Mouse (Mus musculus): Measurements from ENCODE around the gene H2-Ke6. TPM values are rescaled to one million over a fixed set of nuclear protein-coding genes. Genes with fewer than 3 reads are reported as not detected.
"Not testable (repeated sequence)": the region's sequence is repeated elsewhere in the genome, so short reads cannot be mapped to it uniquely, and the experiment has no call there.

The H2-Ke6 gene
- polyA plus RNA-seq, 1 experiment = 12.4 TPM

GRCm38 (mm10) chr17:34000150-34000537, 27.7 kb downstream of the H2-Ke6 start, which contains the start of gene H2-K1:
Gene H2-K1, minus strand, starts transcription at chr17:34000347.
- peak within 1 kb of the TSS; percentile 92 for H3K4me3 ChIP-seq (replicated peaks)
- H3K36me3 ChIP-seq (replicated peaks; ENCODE audit: low read length) = peaks cover 17% of the 10 kb centered on the region
- TF ChIP-seq GATA1 (IDR thresholded peaks at IDR 0.05; ENCODE audit: borderline replicate concordance, low read length) (no peak), FLI1 (IDR thresholded peaks at IDR 0.05; ENCODE audit: low read length) (no peak)
- H3K27me3 ChIP-seq (replicated peaks) = no peaks in the 10 kb centered on the region
- H3K9me3 ChIP-seq = peaks cover 5% of the 10 kb centered on the region; the same call in 1 of the 2 replicates
- H3K4me1 ChIP-seq = peaks cover 6% of the 10 kb centered on the region; the same call in 1 of the 2 replicates

- Histone ChIP-seq H3K9me3 (peaks cover 5% of the 10 kb centered on the region; the same call in 1 of the 2 replicates), H3K4me3 (replicated peaks) (peak overlapping the region; percentile 92), H3K4me1 (peaks cover 11% of the 10 kb centered on the region), H3K27me3 (replicated peaks) (no peaks in the 10 kb centered on the region), H3K36me3 (replicated peaks; ENCODE audit: low read length) (peaks cover 17% of the 10 kb centered on the region)
- no peak for TF ChIP-seq FLI1 (IDR thresholded peaks at IDR 0.05; ENCODE audit: low read length)
- no peak for TF ChIP-seq GATA1 (IDR thresholded peaks at IDR 0.05; ENCODE audit: borderline replicate concordance, low read length)
These were observed 28.3 kb downstream of the H2-Ke6 start for GRCm38 (mm10) chr17:33999341-34000149.

DNA sequence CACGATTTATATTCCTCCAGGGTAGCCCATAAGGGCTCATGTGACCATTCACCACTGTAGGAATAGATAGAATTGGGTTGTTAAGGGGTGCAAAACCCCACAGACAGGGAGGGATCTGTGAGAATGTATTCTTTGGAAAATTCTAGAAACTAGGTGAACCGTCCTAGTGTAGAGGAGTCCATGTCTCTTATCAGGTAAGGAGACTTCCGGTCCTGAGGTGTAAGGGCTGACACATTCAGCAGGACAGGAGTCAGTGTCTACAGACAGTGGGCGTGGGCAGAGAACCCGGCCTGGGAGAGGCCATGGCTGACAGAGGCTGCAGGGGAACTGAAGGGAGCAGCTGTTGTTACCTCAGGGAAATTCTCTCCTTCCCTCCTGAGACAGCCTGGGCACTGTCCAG, 29.2 kb downstream of the H2-Ke6 start:
- peak overlapping the region; percentile 69 for H3K4me3 ChIP-seq (replicated peaks)
- H3K36me3 ChIP-seq (replicated peaks; ENCODE audit: low read length) = peaks cover 17% of the 10 kb centered on the region
- H3K4me1 ChIP-seq = peaks cover 11% of the 10 kb centered on the region
- not testable (repeated sequence) for H3K27me3 ChIP-seq (replicated peaks); H3K9me3 ChIP-seq

GRCm38 (mm10) chr17:33997025-33997424, 30.8 kb downstream of the H2-Ke6 start:
- Histone ChIP-seq H3K36me3 (replicated peaks; ENCODE audit: low read length) (peaks cover 17% of the 10 kb centered on the region), H3K4me1 (peaks cover 12% of the 10 kb centered on the region)
- H3K27me3 ChIP-seq (replicated peaks); H3K4me3 ChIP-seq (replicated peaks); H3K9me3 ChIP-seq: not testable (repeated sequence)

DNA sequence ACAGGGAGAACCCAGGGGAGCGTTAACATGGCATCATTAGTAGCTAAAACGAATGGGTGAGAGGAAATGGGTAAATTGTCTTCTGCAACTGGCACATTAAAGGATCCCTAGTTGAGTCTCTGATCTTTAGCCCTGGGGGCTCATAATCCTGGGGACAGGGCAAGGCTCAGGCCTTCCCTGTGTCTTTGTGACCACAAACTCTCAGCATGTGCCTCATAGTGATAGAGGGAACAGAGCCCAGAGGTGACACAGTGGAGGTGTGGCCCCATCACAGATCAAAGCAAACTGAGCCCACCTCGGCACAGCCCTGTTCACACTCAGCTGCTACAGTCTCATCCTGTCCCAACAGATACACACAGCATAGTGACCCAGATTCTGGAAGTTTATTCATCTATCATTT, 32.2 kb downstream of the H2-Ke6 start:
- Histone ChIP-seq H3K9me3 (no peaks in the 10 kb centered on the region), H3K36me3 (replicated peaks; ENCODE audit: low read length) (peaks cover 17% of the 10 kb centered on the region), H3K4me3 (replicated peaks) (no peak overlapping the region), H3K27me3 (replicated peaks) (no peaks in the 10 kb centered on the region), H3K4me1 (peaks cover 15% of the 10 kb centered on the region)
- TF ChIP-seq GATA1 (IDR thresholded peaks at IDR 0.05; ENCODE audit: borderline replicate concordance, low read length) (no peak), FLI1 (IDR thresholded peaks at IDR 0.05; ENCODE audit: low read length) (no peak)

GRCm38 (mm10) chr17:33994959-33995358, 32.9 kb downstream of the H2-Ke6 start:
- Histone ChIP-seq H3K9me3 (no peaks in the 10 kb centered on the region), H3K36me3 (replicated peaks; ENCODE audit: low read length) (peaks cover 17% of the 10 kb centered on the region), H3K4me1 (peaks cover 15% of the 10 kb centered on the region), H3K27me3 (replicated peaks) (no peaks in the 10 kb centered on the region), H3K4me3 (replicated peaks) (peak overlapping the region; percentile 46)
- TF ChIP-seq FLI1 (IDR thresholded peaks at IDR 0.05; ENCODE audit: low read length) (no peak), GATA1 (IDR thresholded peaks at IDR 0.05; ENCODE audit: borderline replicate concordance, low read length) (no peak)

DNA sequence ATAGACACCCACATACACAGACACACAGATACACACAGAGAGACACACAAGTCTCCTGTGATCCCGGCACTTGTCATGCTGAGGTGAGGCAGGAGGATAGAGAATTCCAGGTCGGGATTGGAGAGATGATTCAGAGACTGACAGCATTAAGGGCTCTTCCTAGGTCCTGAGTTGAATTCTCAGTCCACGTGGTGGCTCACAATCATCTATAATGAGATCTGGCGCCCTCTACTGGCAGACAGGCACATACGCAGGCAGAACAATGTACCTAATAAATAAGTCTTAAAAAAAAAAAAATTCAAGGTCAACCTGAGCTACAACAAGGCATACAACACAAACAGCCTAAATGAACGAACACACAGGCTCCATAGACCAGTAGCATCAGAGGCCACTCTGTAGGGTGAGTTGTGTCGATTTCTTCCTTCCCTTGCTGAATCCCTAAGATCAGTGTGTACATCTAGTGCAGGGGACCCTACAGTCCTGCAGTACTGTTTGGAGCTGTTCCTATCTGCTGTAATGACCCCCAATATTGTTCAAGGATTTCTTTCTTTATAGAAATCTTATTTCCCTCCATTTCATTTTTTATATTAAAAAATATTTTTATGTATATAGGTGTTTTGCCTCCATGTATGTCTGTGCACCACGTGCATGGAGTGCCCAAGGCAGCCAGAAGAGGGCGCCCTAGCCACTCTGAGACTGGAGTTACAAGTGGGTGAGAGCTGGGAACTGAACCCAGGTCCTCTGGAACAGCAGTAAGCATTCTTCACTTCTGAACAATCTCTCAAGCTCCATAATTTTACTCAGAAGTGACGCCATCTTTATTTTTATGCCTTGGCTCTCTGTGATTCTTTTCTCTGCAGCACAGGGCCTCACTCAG, 35.8 kb downstream of the H2-Ke6 start:
- H3K9me3 ChIP-seq = no peaks in the 10 kb centered on the region
- peaks cover 15% of the 10 kb centered on the region for H3K4me1 ChIP-seq
- H3K36me3 ChIP-seq (replicated peaks; ENCODE audit: low read length) = peaks cover 14% of the 10 kb centered on the region
- no peak for TF ChIP-seq GATA1 (IDR thresholded peaks at IDR 0.05; ENCODE audit: borderline replicate concordance, low read length)
- no peak for TF ChIP-seq FLI1 (IDR thresholded peaks at IDR 0.05; ENCODE audit: low read length)
- H3K27me3 ChIP-seq (replicated peaks) = peaks cover 19% of the 10 kb centered on the region
- peak overlapping the region; percentile 64 for H3K4me3 ChIP-seq (replicated peaks)

DNA sequence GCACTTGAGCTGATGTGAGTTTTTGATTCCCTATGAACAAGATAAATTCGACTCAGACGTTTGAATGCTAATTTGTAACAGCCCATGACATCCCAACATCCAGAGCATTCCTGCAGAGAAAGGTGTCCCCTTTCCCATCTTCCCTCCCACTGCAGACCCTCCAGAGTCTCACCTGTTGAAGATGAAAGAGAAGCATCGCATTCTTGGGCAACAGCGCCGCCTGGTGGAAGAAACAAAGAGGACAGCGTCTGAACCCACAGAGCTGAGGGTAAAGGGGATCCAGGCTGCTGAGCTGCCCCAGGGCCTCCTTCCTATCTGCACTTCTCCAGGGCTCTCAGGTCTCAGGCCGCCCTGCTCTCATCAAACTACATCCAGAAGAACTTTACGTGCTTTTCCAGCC, 45.7 kb downstream of the H2-Ke6 start:
- not testable (repeated sequence) for H3K36me3 ChIP-seq (replicated peaks; ENCODE audit: low read length); H3K4me3 ChIP-seq (replicated peaks); H3K9me3 ChIP-seq
- Histone ChIP-seq H3K27me3 (replicated peaks) (peaks cover 33% of the 10 kb centered on the region), H3K4me1 (peaks cover 26% of the 10 kb centered on the region)

DNA sequence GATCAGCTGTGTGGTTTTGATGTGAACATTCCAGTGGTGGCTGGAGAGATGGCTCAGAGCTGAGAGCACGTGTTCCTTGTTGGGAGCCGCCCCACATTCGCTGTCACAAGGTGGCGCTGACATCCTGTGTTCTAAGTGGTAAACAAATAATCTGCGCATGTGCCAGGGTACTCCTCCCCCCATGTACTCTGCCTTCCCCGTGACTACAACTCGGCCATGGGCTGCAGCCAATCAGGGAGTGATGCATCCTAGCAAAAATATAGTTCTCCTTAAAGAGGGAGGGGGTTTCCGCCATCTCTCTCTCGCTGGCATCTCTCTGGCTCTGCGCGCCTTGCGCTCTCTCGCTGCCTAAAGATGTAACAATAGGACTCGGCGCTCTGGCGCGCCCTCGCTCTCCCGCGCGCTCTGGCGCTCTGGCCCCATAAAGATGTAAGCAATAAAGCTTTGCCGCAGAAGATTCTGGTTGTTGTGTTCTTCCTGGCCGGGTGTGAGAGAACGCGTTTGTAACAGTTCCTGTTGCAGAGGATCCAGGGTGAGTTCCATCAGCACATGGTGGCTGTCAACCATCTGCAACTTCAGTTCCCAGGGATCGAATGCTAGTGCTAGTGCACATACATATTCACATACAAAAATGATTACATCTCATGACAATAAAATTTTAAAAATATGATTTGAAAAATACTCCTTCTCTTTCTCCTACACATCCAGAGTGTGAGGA, 46.5 kb downstream of the H2-Ke6 start:
- not testable (repeated sequence) for H3K9me3 ChIP-seq; H3K4me3 ChIP-seq (replicated peaks); H3K36me3 ChIP-seq (replicated peaks; ENCODE audit: low read length)
- Histone ChIP-seq H3K27me3 (replicated peaks) (peaks cover 30% of the 10 kb centered on the region), H3K4me1 (peaks cover 26% of the 10 kb centered on the region)

Data from megakaryocyte, embryonic 14.5 days (primary cell).